Mouse (Mus musculus): ENCODE data around the gene Ntng1.

The Ntng1 gene

DNA sequence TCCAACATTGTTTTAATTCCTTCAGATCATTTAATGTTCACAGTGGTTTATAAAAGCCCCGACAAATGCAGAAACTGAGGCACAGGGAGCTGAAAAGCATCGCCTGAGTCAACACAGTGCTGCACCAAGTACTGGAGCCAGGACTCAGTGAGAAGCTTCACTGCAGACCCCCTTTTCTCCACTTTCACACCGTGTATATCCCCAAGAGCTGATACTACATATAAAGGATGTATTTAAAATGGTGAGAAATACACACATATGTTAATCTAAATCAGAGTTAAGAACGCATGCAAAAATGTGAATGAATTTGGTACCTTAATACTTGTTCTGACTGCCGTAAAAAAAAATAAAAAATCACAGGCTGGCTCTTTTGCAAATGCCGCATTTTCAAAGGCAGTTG is 88.4 kb downstream of the Ntng1 start:
- DNase-seq (ENCODE audit: low read depth, low spot score): no peak

DNA sequence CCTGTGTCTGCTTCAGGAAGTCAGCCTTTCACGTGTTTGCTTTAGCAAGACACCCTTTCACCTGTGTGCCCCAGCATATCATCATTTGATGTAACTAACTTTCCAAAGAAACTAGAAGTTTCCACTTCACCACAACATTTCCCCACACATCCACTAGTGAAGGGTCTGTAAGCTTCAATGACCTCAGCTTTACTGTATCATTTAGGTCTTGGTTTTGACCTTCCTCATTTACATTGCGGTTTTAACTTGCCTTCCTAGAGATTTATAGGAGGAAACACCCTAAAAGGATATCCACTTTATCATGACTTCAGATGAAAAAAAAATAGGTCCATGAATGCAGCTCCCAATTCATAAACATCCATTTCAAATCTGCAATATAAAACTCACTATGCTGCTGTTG is 89.7 kb downstream of the Ntng1 start:
- DNase-seq (ENCODE audit: low read depth, low spot score): no peak

DNA sequence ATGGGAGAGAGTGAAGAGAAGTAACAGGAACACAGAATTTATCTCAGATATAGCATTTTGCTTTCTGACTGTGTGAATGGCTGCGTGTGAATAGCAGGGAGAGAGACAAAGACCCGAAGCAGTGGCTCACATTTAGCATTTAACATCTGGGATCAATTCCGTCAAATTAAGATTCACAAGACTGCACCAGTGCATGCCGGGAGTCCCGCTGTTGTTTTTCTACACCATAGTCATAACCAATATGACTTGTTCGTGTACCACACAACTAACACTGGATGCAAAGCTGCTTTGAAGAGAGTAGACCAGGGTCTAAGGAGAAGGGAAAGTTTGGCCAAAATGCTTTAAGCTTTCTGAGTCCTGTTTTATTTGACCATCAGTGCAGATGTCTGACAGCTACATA is 95.7 kb downstream of the Ntng1 start:
- no peak for DNase-seq (ENCODE audit: low read depth, low spot score)

DNA sequence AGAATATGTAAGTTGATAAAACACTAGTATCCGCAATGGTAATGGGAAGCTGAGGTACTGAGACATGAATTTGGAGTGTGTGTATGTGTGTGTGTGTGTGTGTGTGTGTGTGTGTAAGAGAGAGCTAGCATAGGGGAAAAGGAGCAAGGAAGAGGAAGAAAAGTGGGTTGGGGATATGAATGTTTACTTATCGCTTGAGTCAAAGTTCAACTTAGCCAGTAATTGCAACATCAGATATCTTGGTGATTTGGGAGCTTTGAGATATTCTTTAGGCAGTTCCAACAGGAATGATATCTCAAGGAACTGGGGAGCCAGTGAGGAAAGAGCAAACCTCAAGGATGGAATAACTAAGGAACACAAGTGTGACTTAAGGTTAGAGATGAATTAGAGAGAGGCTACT is 97.1 kb downstream of the Ntng1 start:
- no peak for DNase-seq (ENCODE audit: low read depth, low spot score)

DNA sequence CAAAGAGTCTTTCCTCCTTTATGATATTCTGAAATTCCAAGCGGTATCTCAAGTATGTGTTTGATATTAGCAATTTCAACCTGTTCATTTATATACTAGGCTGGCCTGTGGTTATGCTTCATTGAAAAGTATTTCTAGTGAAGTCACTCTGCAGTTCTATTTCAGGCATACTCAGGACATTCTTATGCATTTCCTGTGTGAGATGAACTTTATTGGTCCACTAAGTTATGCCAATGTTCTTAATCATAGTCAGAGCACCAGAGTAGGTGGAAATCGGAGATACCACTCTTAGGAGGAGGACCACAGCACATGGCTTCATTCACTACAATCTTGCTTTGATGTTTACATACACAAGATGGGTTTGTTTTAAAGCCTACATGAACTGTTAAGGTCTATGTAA is 99.6 kb downstream of the Ntng1 start:
- no peak for DNase-seq (ENCODE audit: low read depth, low spot score)

DNA sequence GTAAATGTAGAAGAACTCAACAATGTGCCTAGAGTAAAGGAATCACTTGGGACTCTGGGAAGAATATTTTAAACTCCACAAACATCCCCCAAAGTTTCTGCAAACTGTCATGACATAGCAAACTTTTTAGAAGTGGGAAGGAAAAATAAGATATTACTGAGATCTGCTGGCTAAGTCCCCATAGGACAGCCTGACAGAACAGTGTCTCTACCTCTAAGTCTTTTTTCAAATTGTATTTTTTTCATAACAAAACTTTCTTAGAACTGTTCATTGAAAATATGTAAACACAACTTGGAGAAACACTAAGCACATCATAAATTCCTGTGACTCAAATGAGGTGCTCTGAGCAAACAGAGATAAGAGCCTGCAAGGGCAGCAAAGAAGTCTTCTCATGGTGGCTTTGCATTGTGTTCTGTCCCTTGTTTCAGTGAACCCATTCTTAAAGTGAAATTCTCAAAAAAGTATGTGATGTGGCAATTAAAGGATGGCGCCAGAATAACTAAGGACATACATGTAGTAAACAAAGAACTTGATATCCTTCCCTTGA is 100.1 kb downstream of the Ntng1 start:
- no peak for DNase-seq (ENCODE audit: low read depth, low spot score)

DNA sequence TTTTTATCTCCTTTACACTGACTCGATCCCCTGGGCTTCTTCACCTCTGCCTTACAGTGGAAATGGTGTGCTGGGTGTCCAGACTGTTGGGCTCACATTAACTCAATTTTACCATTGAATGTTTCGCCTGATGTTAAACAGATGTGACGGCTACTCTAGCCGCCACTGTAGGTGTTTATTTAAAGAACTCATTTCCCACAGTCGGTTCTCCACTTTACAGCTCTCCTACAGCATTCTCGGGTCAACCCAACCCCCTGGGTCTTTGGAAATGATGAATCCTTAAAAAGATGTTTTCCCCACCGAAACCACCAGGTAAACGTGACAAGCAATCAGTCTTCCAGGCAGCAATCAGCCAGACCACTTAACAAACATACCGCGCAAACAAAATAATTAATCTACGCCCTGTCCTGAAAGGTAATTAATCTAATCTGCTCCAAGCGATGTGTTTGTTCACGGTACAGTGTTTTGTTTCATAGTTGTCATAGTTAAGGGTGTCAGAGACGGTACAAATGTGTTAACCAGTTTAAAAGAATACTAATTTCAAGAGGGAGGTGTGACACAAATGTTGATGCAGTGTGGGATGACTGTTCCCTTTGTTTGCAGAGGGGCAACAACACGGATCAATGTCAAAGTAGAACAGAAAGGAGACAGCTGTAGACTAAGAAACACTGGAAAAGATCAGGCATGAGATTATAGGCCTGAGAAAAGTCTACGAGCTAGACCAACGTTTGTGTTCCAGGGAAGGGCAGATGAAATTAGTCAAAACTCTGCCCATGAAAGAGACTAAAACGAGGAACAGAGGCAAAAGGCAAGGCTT is 120.8 kb downstream of the Ntng1 start:
- DNase-seq (ENCODE audit: low read depth, low spot score): no peak

DNA sequence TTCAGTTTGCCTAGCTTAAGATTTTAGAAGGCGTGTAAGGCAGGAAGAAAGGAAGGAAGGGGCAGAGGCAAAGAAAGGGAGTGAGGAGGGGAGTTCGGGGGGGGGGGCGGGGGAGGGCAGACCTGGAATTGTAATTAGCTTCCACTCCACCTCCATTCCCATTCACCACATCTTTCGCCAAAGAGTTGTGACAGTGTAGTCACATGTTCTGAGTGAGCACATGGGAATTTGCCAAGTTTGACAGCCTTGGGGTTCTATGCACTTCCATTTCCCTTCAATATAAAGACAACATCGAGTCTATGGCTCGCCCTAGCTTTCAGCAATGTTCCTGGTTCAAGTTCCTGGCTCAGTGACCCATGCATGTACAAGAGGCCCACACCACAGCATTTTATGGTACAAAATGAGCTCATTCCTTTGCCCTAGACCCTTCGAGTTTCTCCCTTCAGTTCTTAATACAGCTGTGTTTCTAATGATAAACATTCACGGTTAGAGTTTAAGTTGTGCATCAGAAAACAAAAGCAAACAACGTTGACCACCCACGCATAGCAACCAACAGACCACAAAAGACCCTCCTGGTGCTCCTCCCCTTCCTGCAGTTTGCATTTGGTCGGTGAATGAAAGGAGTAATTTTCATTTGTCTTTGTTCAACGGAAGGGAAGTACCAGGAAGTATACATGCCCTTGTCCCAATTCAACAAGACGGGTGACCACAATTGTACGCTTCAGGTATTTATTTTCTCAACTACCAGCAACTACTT is 132.8 kb downstream of the Ntng1 start:
- no peak for DNase-seq (ENCODE audit: low read depth, low spot score)

DNA sequence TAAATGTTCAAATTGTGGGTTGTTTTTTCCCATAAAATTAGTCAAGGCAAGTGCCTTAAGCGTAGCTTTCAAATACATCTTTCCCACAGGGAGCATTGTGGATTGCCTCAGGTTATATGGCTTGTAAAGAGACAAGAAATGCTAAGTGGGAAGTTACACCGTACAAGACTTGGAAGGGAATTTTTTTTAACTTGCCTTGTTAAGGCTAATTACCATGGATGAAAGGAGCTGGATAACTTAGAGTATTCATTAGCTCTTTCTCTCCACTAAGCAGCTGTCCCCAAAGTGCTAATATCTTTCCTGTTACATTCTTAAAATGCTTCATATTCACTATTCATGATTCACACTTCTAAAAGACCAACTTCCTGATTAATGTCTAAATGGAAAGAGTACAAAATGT is 133.4 kb downstream of the Ntng1 start:
- DNase-seq (ENCODE audit: low read depth, low spot score): no peak

DNA sequence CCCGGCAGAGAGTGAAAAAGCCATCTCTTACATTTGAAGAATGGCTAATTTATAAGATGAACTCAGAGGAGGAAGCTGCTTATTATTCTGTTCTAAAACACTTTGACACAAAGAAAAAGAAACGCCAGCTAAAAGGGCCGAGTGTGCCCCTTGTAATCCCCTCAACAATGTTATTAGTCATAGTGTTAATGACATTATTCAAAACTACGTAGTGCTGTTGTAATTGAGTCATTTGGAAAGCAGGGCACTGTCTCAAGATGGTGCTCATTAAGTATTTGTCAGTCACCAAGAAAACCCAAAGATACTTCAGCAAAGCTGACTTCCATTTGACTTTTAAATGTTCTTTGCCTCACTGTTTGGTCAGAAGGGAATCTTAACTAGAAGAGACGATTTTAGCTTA is 143.5 kb downstream of the Ntng1 start:
- DNase-seq (ENCODE audit: low read depth, low spot score): no peak

DNA sequence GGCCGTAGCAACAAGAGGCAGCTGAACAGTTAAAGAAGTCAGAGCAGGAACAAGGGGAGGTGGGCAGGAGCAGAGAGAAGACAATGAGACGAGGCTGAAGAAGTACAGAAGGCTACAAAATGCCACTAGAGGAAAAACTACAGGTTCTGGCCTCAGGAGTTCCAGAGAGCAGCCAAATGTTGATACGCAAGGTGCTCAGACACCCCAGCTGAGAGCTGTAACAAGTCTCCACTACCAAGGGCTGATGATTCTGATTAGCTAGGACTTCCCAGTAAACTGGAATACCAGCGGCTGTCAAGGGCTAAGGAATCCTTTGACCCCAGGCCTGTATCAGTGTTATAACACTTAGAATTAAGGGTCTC is 148.2 kb downstream of the Ntng1 start:
- no peak for DNase-seq (ENCODE audit: low read depth, low spot score)

DNA sequence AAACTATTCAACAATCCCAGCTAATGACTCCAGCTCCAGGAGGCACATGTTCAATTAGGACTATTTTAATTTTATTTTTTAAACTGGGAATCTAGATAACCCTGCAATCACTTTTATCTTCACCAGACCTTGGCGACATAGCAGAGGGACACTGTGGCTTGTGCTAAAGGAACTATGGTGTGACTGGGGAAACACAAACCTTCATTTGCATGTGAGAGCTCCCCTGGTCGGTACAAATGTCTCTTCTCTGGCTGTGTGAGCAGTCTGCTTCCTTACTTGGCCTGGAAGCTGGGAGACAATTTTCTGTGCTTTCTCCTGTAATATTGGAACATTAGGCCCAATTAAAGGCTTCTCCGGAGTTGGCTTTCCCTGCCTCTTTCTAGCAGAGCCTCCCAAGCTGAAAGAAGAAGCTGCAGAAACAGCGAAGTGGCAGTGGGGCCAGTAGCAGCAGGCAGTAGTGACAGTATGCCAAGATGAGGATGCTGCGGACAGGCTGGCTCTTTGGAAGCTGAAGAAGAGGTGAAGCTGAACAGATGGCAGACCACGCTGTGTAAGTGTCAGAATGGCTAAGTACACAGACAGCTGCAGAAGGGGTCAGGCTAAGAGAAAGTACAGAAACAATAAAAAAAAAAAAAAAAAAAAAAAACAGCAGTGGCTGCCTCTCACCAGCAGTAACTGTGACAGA is 148.7 kb downstream of the Ntng1 start:
- DNase-seq (ENCODE audit: low read depth, low spot score): no peak

DNA sequence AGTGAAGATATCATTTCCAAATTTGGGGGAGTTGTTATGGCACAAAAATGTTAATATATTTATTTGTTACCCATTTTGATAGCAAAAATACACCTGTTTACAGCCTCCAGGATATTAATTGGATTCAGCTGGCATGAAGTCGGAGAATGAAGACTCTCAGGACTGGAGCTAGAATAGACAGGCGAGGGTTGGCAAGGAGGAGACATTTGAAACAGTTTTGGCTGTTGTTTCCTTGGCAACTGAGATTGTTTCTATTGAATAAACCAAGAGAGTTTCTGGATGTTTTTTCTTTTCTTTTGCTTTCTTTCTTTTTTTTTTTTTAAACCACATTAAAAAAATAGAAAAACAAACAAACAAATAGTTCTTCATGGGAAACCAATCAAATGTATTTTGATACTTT is 159.7 kb downstream of the Ntng1 start:
- DNase-seq (ENCODE audit: low read depth, low spot score): peak; percentile 10

DNA sequence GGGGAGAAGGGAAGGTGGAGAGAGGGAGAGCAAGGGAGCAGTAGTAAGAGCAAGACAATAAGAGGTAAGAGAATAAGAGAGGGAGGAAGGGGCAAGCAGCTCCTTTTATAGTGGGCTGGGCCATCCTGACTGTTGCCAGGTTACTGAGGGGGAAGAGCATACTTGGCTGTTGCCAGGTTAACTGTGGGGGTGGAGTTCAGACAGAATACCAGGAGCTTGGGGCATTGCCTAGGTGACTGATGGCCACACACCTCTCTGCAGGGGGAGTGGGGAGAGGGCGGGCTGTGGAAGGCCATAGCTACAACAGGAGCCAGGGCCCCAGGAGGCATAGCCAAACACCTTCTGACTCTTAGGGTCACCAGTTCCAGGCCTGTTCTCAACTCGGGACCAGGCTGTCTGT is 166.2 kb downstream of the Ntng1 start:
- no peak for DNase-seq (ENCODE audit: low read depth, low spot score)

DNA sequence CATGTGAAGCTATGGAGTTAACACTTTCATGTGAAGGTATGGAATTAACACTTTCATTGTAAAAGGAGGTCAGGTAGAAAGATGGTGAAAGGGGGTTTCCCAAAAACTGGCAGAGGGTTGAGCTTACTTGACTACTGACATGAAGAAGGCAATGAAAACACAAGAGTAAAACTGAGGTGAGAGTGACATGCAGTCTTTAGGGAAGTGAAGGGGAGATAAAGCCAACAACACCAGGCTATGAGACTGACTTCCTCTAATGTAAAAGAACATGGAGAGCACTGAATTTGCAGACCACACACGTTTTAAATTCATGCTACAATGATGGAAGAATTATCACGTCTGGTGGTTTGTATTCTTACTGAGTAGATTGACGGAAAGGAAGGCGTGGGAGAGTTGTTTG is 168.7 kb downstream of the Ntng1 start:
- no peak for DNase-seq (ENCODE audit: low read depth, low spot score)

DNA sequence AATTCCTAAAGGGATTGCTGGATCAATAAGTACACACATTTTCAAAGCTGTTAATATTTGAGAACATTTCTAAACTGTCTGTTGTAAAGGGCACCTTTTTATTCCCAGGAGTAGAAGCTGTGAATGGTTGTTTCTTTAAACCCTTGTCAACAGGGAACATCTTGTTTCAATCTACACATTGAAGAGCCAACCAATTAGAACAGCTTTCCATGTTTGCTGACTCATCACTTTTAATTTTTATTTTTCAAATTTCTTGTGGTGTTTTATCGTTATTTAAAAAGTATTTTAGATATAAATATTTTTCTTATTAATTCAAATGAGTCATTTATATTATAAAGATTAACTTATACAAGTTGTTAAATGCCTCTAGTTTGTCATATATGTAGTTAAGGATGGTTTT is 172.3 kb downstream of the Ntng1 start:
- DNase-seq (ENCODE audit: low read depth, low spot score): no peak

DNA sequence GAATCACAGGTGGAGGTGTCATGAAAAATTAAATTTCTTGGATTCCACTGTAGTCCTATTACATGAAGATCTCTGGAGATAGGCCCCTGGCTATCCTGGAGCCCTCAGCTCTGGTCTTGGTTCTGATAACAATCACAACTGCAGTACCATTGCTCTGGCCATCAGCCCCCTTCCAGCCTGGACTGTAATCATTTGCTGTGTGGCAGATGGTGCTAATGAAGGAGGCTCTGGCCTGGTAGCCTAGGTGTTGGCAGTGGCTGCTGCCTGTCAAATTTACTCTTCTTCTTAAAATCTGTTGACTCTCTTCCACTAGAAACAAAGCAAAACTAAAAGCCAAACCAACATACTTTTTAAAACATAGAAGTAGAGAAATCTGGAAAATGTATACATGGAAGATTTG is 173.6 kb downstream of the Ntng1 start:
- DNase-seq (ENCODE audit: low read depth, low spot score): no peak

DNA sequence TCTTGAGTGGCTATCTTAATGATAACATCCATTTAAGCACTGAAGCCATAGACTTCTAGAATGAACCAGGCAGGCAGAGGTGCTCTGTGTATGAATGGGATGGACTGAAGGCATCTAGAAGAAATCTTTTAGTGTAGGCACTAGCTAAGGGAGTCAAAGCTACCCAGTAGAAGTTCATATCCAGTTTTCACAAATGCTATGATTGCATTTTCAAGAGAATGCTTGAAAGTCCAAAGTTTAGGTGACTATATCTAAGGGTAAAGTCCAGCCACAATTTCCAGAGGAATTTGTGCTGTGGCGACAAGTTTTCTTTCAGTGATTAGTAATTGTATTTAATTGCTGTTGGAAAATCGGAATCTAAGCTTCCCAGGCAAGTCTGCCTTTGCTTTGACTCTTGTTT is 181.2 kb downstream of the Ntng1 start:
- no peak for DNase-seq (ENCODE audit: low read depth, low spot score)

DNA sequence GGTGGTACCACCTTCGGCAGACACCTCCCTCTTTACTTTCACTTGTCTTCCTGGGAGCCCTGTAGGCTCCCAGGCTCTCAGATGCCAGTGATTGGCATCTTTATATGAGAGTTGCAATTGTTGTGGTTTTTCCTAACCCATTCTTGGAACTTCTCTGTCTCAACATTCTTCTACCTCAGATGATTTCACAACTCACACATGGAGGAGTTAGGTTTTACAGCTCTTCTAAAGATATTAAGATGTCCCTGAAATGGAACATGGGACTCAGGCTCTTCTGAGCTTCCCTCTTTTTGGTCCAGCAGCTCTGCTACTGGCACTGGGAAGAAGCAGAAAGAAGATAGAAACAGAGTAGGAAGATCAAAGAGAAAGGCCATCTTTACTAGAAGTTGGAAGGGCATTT is 200.9 kb downstream of the Ntng1 start:
- DNase-seq (ENCODE audit: low read depth, low spot score): no peak

DNA sequence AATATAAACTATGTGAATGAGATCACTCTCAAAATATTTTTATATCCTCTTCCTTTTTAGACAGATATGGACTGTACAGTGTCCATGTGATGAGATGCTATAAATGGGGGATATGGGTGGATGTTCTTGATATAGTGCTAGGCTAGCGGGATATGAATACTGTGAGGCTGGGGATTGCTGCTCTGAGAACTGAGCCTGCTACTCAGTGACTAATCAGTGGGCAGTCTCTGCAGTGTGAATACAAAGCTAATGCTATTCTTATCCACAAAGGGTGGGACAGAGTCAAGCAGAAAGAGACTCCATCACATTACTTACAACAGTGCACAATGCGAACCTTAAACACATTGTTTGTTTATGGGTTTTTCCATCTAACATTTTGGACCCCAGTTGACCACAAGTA is 206.2 kb downstream of the Ntng1 start:
- DNase-seq (ENCODE audit: low read depth, low spot score): no peak

DNA sequence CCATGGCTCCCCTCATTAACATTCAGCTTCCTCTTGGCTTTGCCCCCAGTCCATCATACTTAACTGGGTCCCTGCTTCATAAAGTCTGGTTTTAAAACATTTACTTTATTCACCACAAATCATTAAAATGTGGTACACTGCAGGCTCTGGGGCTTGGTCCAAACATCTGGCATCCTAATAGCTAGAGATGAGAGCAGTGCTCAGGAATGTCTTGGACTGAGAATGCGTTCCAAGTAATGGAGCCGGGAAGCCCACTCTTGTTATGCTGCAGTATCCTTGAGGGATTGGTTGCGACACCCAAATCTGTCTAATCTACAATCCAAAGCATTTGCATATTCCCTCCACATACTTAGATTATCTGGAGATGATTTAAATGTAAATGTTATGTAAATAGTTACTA is 207.5 kb downstream of the Ntng1 start:
- DNase-seq (ENCODE audit: low read depth, low spot score): peak; percentile 66

DNA sequence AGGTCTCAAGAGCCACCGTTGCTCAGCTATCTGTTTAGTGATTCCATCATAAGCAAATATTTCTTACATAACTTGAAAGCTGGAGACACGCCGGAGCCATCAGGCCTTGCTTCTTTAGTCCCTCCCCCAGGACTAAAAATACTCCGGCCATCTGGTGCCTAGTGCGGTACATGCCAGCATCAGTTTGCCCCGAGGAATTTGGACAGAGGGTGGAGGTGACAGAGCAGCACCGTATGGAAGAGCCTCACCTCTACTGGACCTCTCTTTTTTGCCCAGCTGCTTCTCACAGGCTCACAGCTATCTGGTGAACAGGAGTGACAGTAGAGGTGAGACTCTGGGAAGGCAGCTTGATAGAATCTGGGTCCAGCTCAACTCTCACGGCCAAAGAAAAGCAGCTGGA is 211.6 kb downstream of the Ntng1 start:
- peak; percentile 85 for DNase-seq (ENCODE audit: low read depth, low spot score)

DNA sequence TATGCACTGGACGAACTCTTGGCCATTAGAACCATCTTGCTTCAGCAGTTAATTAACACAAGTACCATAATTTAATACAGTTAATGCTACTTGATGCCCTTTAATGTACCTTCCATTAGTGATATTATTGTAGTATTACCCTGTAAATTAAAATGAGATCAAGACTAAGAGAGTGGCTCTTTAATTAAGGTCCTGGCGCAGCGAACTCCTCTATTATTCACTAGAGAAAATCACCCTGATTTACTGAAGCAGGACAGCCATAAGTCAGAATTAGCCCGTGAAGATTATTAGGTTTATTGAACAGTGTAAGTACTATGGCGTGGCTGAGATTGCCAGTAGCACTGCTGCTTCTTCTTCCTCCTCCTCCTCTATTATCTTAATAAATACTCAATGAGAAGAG is 212.8 kb downstream of the Ntng1 start:
- no peak for DNase-seq (ENCODE audit: low read depth, low spot score)

All from skeletal muscle tissue, adult 2 months (tissue).